Mouse (Mus musculus): Measurements from ENCODE around the gene Cyp2d11. TPM values are rescaled to one million over a fixed set of nuclear protein-coding genes. Genes with fewer than 3 reads are reported as not detected.
"Not testable (repeated sequence)": the region's sequence is repeated elsewhere in the genome, so short reads cannot be mapped to it uniquely, and the experiment has no call there.

Cyp2d11 gene
- total RNA-seq (2021) = not detected
- long read RNA-seq, experiment 1 = 0 reads
- long read RNA-seq, experiment 2 = 0 reads

- H3K27ac ChIP-seq; H3K4me3 ChIP-seq; DNase-seq (ENCODE audit: extremely low spot score in 1 of 2, low spot score in 2 of 2); intact Hi-C loops (cut with DNase I): not testable (repeated sequence)
Observed at GRCm38 (mm10) chr15:82393922-82394321, at the start of gene Cyp2d11. TSS of gene Cyp2d11 (minus strand) at chr15:82394022.

GRCm38 (mm10) chr15:82437975-82438617, 44.3 kb upstream of the Cyp2d11 start:
- TF ChIP-seq CTCF (IDR thresholded peaks at IDR 0.05) = no peak
- H3K4me3 ChIP-seq = no peak overlapping the region
- no peak overlapping the region for H3K27ac ChIP-seq
- no peak for DNase-seq (ENCODE audit: extremely low spot score in 1 of 2, low spot score in 2 of 2)
- intact Hi-C loops (cut with DNase I) = no loop called here

GRCm38 (mm10) chr15:82435606-82436005, 41.8 kb upstream of the Cyp2d11 start:
- TF ChIP-seq CTCF (IDR thresholded peaks at IDR 0.05) = no peak
- intact Hi-C loops (cut with DNase I) = no loop called here
- H3K4me3 ChIP-seq = no peak overlapping the region
- H3K27ac ChIP-seq = no peak overlapping the region
- no peak for DNase-seq (ENCODE audit: extremely low spot score in 1 of 2, low spot score in 2 of 2)

GRCm38 (mm10) chr15:82435011-82435410, 41.2 kb upstream of the Cyp2d11 start:
- H3K4me3 ChIP-seq = no peak overlapping the region
- TF ChIP-seq CTCF (IDR thresholded peaks at IDR 0.05) = no peak
- no peak for DNase-seq (ENCODE audit: extremely low spot score in 1 of 2, low spot score in 2 of 2)
- H3K27ac ChIP-seq = no peak overlapping the region
- intact Hi-C loops (cut with DNase I) = no loop called here

- no peak for TF ChIP-seq CTCF (IDR thresholded peaks at IDR 0.05)
- DNase-seq (ENCODE audit: extremely low spot score in 1 of 2, low spot score in 2 of 2) = no peak
Observed at GRCm38 (mm10) chr15:82434541-82434940, 40.7 kb upstream of the Cyp2d11 start.

GRCm38 (mm10) chr15:82433621-82434020, 39.8 kb upstream of the Cyp2d11 start:
- H3K27ac ChIP-seq = no peak overlapping the region
- H3K4me3 ChIP-seq = no peak overlapping the region
- intact Hi-C loops (cut with DNase I) = no loop called here
- no peak for DNase-seq (ENCODE audit: extremely low spot score in 1 of 2, low spot score in 2 of 2)
- no peak for TF ChIP-seq CTCF (IDR thresholded peaks at IDR 0.05)

More at GRCm38 (mm10) chr15:82434541-82434940, 40.7 kb upstream of the Cyp2d11 start:
- Histone ChIP-seq H3K4me3 (no peak overlapping the region), H3K27ac (no peak overlapping the region)
- intact Hi-C loops (cut with DNase I) = no loop called here

GRCm38 (mm10) chr15:82433137-82433536, 39.3 kb upstream of the Cyp2d11 start, which contains the start of gene Cyp2d9:
TSS of gene Cyp2d9 (plus strand) at chr15:82433437.
- H3K27ac ChIP-seq = no peak within 1 kb of the TSS
- no peak for DNase-seq (ENCODE audit: extremely low spot score in 1 of 2, low spot score in 2 of 2)
- intact Hi-C loops (cut with DNase I) = no loop called here
- H3K4me3 ChIP-seq = no peak within 1 kb of the TSS
- no peak for TF ChIP-seq CTCF (IDR thresholded peaks at IDR 0.05)

GRCm38 (mm10) chr15:82423471-82423870, 29.6 kb upstream of the Cyp2d11 start:
- Histone ChIP-seq H3K4me3 (no peak overlapping the region), H3K27ac (no peak overlapping the region)
- no peak for TF ChIP-seq CTCF (IDR thresholded peaks at IDR 0.05)
- intact Hi-C loops (cut with DNase I) = no loop called here
- DNase-seq (ENCODE audit: extremely low spot score in 1 of 2, low spot score in 2 of 2) = no peak

GRCm38 (mm10) chr15:82422935-82423334, 29.1 kb upstream of the Cyp2d11 start:
- DNase-seq (ENCODE audit: extremely low spot score in 1 of 2, low spot score in 2 of 2) = no peak
- no peak for TF ChIP-seq CTCF (IDR thresholded peaks at IDR 0.05)
- intact Hi-C loops (cut with DNase I) = no loop called here
- Histone ChIP-seq H3K4me3 (no peak overlapping the region), H3K27ac (no peak overlapping the region)

- intact Hi-C loops (cut with DNase I) = loop anchor here (10.0 kb wide), 1 partner anchor 124 kb away; the partner anchor contains the start of gene Wbp2nl
- Histone ChIP-seq H3K27ac (no peak overlapping the region), H3K4me3 (no peak overlapping the region)
- DNase-seq (ENCODE audit: extremely low spot score in 1 of 2, low spot score in 2 of 2) = no peak
- TF ChIP-seq CTCF (IDR thresholded peaks at IDR 0.05) = no peak
Observed at GRCm38 (mm10) chr15:82418616-82419015, 24.8 kb upstream of the Cyp2d11 start.

- peak; percentile 71 to 79 for DNase-seq (ENCODE audit: extremely low spot score in 1 of 2, low spot score in 2 of 2)
- peak; percentile 81 for TF ChIP-seq CTCF (IDR thresholded peaks at IDR 0.05)
- peak overlapping the region; percentile 24; the same call in 1 of the 2 replicates for H3K4me3 ChIP-seq
- intact Hi-C loops (cut with DNase I) = loop anchor here (1.0 to 10.0 kb wide), 4 partner anchors 36 to 150 kb away; partner anchors contain the start of genes Cyp2d22, Ndufa6 and Wbp2nl
- peak overlapping the region; percentile 74 for H3K27ac ChIP-seq
Observed at GRCm38 (mm10) chr15:82416797-82417789, 23.3 kb upstream of the Cyp2d11 start.

GRCm38 (mm10) chr15:82407536-82407935, 13.7 kb upstream of the Cyp2d11 start:
- intact Hi-C loops (cut with DNase I) = no loop called here
- no peak for DNase-seq (ENCODE audit: extremely low spot score in 1 of 2, low spot score in 2 of 2)
- TF ChIP-seq CTCF (IDR thresholded peaks at IDR 0.05) = no peak
- H3K4me3 ChIP-seq = no peak overlapping the region
- H3K27ac ChIP-seq = no peak overlapping the region
